Mouse (Mus musculus): ENCODE measurements around the gene Ercc4.
A peak's percentile ranks its signal among the peaks of the same experiment; 100 is the strongest.

Gene Ercc4

GRCm38 (mm10) chr16:13194882-13195281 is 85.4 kb downstream of the Ercc4 start:
- peak; percentile 63 to 83 for DNase-seq (ENCODE audit: low spot score in 2 of 2)

GRCm38 (mm10) chr16:13196626-13197025 is 87.1 kb downstream of the Ercc4 start:
- peak; percentile 65 to 79 for DNase-seq (ENCODE audit: low spot score in 2 of 2)

- peak; percentile 87 to 95 for DNase-seq (ENCODE audit: low spot score in 2 of 2)
Observed at GRCm38 (mm10) chr16:13197293-13197692, 87.8 kb downstream of the Ercc4 start.

GRCm38 (mm10) chr16:13199204-13199603 is 89.7 kb downstream of the Ercc4 start:
- no peak for DNase-seq (ENCODE audit: low spot score in 2 of 2)

All from right cerebral cortex, postnatal 10 days (tissue).